Mouse (Mus musculus): ENCODE results near the gene Tiam2. TPM values are rescaled to one million over a fixed set of nuclear protein-coding genes. Genes with fewer than 3 reads are reported as not detected.

The Tiam2 gene
- polyA plus RNA-seq, 1 experiment from 2014 or later: 81.3 TPM

DNA sequence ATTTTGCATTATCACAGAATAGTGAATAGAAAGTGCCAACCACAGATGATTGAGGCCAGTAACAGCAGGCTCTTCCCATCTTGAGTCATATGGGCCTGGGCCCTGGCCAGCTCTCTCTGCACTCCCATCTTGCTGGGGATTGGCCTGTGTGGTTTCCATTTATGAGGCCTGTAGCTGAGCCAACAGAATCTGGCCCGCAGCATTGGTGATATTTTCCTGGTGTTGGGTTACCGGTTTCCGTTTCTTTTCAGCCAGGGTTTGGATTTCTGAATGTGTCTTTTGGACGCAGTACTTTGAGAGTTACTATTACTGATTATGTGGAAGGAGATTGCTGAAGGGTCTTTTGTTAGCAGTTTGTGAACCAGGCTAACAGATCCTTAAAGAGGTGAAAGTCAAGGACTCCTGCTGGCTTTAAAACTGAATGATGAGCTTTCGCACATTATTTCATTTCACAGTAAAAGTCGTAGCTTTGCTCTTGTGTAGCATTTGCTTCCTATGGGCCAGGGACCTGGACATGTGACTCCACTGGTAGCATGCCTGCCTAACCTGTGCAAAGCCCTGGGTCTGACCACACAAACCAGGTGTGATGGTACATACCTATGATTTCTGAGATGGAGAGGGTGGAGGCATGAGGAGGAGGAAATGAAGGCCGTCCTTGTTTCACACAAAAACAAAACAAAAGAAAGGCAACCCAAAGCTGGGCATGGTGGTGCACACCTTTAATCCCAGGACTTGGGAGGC lies 5.5 kb downstream of the Tiam2 start:
- Histone ChIP-seq H3K27ac (ENCODE audit: low read depth, low read length) (peak overlapping the region; percentile 62), H3K4me1 (ENCODE audit: control insufficient read depth, insufficient read depth, low read length) (peaks cover 11% of the 10 kb centered on the region; the same call in 1 of the 2 replicates), H3K27me3 (replicated peaks; ENCODE audit: control insufficient read depth, insufficient read depth, low read length) (peaks cover 8% of the 10 kb centered on the region), H3K4me3 (ENCODE audit: low read depth, low read length) (no peak overlapping the region), H3K4me2 (ENCODE audit: low read length) (peak overlapping the region; percentile 35), H3K9me3 (replicated peaks; ENCODE audit: control insufficient read depth, low read length) (no peaks in the 10 kb centered on the region), H3K36me3 (ENCODE audit: control insufficient read depth, insufficient read depth, low read length) (no peaks in the 10 kb centered on the region), H3K9ac (ENCODE audit: low read length) (no peak overlapping the region)
- ATAC-seq (peak; percentile 83), DNase-seq (ENCODE audit: low spot score) (peak; percentile 88)
- 66% methylated on average over 7 of the region's 7 CpGs for WGBS

DNA sequence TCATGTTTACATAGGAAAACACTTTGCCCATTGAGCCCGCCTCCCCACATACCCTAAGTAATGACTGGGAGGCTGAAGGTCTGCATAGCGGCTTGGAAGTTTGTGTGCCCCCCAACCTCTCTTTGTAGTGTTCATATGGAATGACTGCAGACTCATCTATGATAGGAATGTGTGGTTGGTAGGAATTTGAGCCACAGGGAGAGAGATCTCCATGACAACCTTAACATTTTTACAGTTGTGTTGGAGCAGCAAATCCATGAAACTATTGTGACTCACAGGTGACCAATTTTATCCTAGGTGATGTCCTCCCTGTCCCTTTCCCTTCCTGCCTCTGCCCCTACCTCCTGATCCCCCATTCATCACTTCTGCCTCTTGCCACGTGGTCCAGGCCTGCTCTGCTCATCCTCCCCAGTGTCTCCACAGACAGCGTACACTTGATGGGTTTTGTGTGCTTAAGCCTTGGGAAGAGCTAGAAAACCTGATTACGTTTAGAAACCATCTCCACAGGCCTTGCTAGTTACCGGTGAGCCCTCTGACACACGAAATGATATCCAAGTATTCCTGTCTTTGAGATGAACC lies 9.9 kb downstream of the Tiam2 start:
- H3K4me3 ChIP-seq (ENCODE audit: low read depth, low read length): no peak overlapping the region
- no peak overlapping the region for H3K9ac ChIP-seq (ENCODE audit: low read length)
- H3K9me3 ChIP-seq (replicated peaks; ENCODE audit: control insufficient read depth, low read length): no peaks in the 10 kb centered on the region
- H3K27me3 ChIP-seq (replicated peaks; ENCODE audit: control insufficient read depth, insufficient read depth, low read length): no peaks in the 10 kb centered on the region
- no peak overlapping the region for H3K4me2 ChIP-seq (ENCODE audit: low read length)
- H3K27ac ChIP-seq (ENCODE audit: low read depth, low read length): no peak overlapping the region
- 85% methylated on average over 7 of the region's 7 CpGs for WGBS
- ATAC-seq: no peak
- H3K4me1 ChIP-seq (ENCODE audit: control insufficient read depth, insufficient read depth, low read length): peaks cover 20% of the 10 kb centered on the region
- no peak for DNase-seq (ENCODE audit: low spot score)
- no peaks in the 10 kb centered on the region for H3K36me3 ChIP-seq (ENCODE audit: control insufficient read depth, insufficient read depth, low read length)

DNA sequence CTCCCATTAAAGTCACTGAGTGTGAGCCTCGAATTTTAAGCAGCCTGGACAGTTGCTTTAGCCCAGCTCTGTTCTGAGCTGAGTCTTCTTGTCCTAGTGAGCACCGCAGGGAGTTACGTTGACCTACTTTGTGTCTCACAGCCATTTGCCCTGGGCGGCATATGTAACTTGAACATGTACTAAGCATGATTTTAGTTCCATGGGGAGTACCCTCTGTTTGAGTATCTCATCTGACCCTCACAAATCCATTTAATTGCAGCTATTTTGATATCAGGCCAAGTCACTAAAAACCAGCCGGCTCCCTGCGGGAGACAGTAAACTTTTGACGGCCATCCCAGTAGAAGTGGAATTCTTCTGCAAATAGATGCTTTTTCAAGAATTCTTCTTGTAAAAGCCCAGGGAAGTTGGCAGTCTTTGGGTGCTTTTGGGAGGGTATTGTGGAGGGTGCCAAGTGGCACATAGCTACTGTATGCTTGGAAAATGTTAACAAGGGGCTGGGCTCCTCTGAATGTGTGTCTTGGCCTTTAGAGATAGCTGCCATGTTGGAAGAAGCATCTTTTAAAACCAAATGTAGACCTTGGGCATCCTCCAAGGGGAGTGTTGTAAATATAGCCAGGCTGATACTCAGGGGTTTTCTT lies 10.6 kb downstream of the Tiam2 start:
- DNase-seq (ENCODE audit: low spot score) (peak; percentile 54), ATAC-seq (no peak)
- peaks cover 20% of the 10 kb centered on the region for H3K4me1 ChIP-seq (ENCODE audit: control insufficient read depth, insufficient read depth, low read length)
- no peaks in the 10 kb centered on the region for H3K27me3 ChIP-seq (replicated peaks; ENCODE audit: control insufficient read depth, insufficient read depth, low read length)
- H3K36me3 ChIP-seq (ENCODE audit: control insufficient read depth, insufficient read depth, low read length): no peaks in the 10 kb centered on the region
- peak overlapping the region; percentile 31; the same call in 1 of the 2 replicates for H3K27ac ChIP-seq (ENCODE audit: low read depth, low read length)
- H3K9ac ChIP-seq (ENCODE audit: low read length): no peak overlapping the region
- H3K4me2 ChIP-seq (ENCODE audit: low read length): no peak overlapping the region
- H3K9me3 ChIP-seq (replicated peaks; ENCODE audit: control insufficient read depth, low read length): no peaks in the 10 kb centered on the region
- 75% methylated on average over 7 of the region's 7 CpGs for WGBS
- no peak overlapping the region for H3K4me3 ChIP-seq (ENCODE audit: low read depth, low read length)

DNA sequence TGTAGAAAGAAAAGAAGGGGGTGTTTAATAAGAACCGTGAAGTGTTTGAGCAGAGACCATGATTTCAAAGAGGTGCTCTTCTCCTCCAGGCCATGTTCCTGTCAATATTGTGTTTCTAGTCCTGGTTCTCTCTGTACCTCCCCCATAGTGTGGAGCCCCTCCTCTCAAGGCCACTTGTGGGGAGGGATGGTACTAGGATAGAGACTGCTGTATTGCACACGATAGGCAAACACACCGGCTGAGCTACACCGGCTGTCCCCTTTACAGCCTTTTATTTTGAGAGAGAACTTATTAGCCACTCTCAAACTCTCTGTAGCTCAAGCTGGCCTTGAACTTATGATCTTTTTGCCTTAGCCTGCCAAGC lies 11.1 kb downstream of the Tiam2 start:
- H3K27me3 ChIP-seq (replicated peaks; ENCODE audit: control insufficient read depth, insufficient read depth, low read length): no peaks in the 10 kb centered on the region
- no peak overlapping the region for H3K4me2 ChIP-seq (ENCODE audit: low read length)
- H3K27ac ChIP-seq (ENCODE audit: low read depth, low read length): peak overlapping the region; percentile 31; the same call in 1 of the 2 replicates
- ATAC-seq (no peak), DNase-seq (ENCODE audit: low spot score) (no peak)
- WGBS: 80% methylated on average over 4 of the region's 4 CpGs
- peaks cover 20% of the 10 kb centered on the region for H3K4me1 ChIP-seq (ENCODE audit: control insufficient read depth, insufficient read depth, low read length)
- H3K36me3 ChIP-seq (ENCODE audit: control insufficient read depth, insufficient read depth, low read length): no peaks in the 10 kb centered on the region
- no peak overlapping the region for H3K4me3 ChIP-seq (ENCODE audit: low read depth, low read length)
- H3K9ac ChIP-seq (ENCODE audit: low read length): no peak overlapping the region
- H3K9me3 ChIP-seq (replicated peaks; ENCODE audit: control insufficient read depth, low read length): no peaks in the 10 kb centered on the region

DNA sequence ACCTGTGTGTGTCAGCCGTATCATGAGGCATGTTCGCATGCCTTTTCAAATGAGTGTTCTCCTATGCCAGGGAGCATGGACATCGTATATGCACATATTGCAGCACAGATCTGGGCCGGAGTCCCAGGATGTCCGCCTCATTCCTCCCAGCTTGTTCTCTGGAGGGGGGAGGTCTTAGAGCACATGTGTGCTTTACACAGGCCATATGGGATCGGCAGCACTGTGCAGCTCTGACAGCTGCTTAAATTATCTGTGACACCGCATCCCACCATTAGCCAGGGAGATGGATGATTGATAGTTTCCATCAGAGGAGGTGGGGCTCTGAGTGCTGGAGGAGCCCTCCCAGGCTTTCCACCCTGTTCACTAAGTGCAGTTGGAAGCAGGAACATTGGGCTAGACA lies 12.4 kb downstream of the Tiam2 start:
- peak; percentile 76 for DNase-seq (ENCODE audit: low spot score)

DNA sequence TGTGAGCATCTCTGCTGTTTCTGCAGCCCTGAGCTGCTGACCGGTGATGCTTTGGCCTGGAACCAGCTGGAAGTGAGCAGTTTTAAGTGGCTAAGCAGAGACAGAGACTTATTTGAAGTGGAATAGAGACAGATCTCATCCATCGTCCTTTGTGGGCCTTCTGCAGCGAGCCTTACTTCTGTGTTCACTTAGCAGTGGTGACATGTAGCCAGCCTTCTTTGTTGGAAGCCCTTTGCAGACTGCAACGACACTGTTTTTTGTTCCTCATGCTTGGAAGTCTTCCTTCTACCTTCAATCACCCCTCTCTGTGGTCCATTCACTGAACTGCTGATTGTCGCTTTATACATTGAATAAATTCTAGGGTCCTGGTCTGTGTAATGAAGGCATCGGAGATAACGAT lies 18.5 kb downstream of the Tiam2 start:
- H3K9me3 ChIP-seq (replicated peaks; ENCODE audit: control insufficient read depth, low read length): no peaks in the 10 kb centered on the region
- WGBS: 27% methylated on average over 7 of the region's 7 CpGs
- H3K36me3 ChIP-seq (ENCODE audit: control insufficient read depth, insufficient read depth, low read length): no peaks in the 10 kb centered on the region
- 0 out of 2 replicates have a peak overlapping the region, but pooled peaks have one; percentile 3 for H3K4me2 ChIP-seq (ENCODE audit: low read length)
- ATAC-seq: peak; percentile 4; the same call in 1 of the 2 replicates
- H3K9ac ChIP-seq (ENCODE audit: low read length): peak overlapping the region; percentile 41
- H3K27me3 ChIP-seq (replicated peaks; ENCODE audit: control insufficient read depth, insufficient read depth, low read length): no peaks in the 10 kb centered on the region
- no peak for DNase-seq (ENCODE audit: low spot score)
- H3K4me1 ChIP-seq (ENCODE audit: control insufficient read depth, insufficient read depth, low read length): peaks cover 12% of the 10 kb centered on the region
- H3K4me3 ChIP-seq (ENCODE audit: low read depth, low read length): no peak overlapping the region
- H3K27ac ChIP-seq (ENCODE audit: low read depth, low read length): peak overlapping the region; percentile 33; the same call in 1 of the 2 replicates

More for the DNA sequence above, 12.4 kb downstream of the Tiam2 start:
- Histone ChIP-seq H3K4me1 (ENCODE audit: control insufficient read depth, insufficient read depth, low read length) (peaks cover 20% of the 10 kb centered on the region), H3K27me3 (replicated peaks; ENCODE audit: control insufficient read depth, insufficient read depth, low read length) (no peaks in the 10 kb centered on the region), H3K4me2 (ENCODE audit: low read length) (0 out of 2 replicates have a peak overlapping the region, but pooled peaks have one; percentile 9), H3K27ac (ENCODE audit: low read depth, low read length) (peak overlapping the region; percentile 48; the same call in 1 of the 2 replicates), H3K9me3 (replicated peaks; ENCODE audit: control insufficient read depth, low read length) (no peaks in the 10 kb centered on the region), H3K9ac (ENCODE audit: low read length) (no peak overlapping the region), H3K4me3 (ENCODE audit: low read depth, low read length) (no peak overlapping the region), H3K36me3 (ENCODE audit: control insufficient read depth, insufficient read depth, low read length) (no peaks in the 10 kb centered on the region)
- 65% methylated on average over 7 of the region's 7 CpGs for WGBS
- ATAC-seq: peak; percentile 91

DNA sequence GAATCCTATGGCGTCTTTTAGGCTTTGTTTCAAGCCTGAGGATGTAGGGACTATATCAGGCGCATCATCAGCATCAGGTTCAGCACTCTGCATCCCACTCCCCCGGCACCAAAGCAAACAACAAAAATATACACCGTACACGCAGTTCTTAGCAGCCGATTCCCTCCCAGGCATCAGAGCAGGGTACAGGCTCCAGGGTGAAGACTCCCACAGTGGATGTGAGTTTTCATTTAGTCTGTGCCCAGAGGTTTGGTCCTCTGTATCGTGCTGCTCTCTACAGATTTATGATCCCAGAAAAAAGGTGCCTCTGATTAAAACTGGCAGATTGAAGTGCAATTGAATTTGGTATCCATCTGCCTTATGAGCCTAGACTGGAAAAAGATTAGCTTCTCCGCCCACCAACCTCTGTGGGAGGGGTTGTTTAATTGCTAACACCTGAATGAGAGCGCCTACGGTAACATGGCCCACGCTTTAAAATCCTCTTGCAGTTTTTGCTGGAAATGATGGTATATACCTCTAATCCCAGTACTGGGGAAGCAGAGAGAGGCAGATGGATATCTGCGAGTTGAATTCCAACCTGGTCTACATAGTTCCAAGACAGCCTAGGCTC lies 19.0 kb downstream of the Tiam2 start:
- ATAC-seq: peak; percentile 42; the same call in 1 of the 2 replicates
- Histone ChIP-seq H3K27ac (ENCODE audit: low read depth, low read length) (0 out of 2 replicates have a peak overlapping the region, but pooled peaks have one; percentile 9), H3K36me3 (ENCODE audit: control insufficient read depth, insufficient read depth, low read length) (no peaks in the 10 kb centered on the region), H3K4me1 (ENCODE audit: control insufficient read depth, insufficient read depth, low read length) (peaks cover 12% of the 10 kb centered on the region), H3K9me3 (replicated peaks; ENCODE audit: control insufficient read depth, low read length) (no peaks in the 10 kb centered on the region), H3K9ac (ENCODE audit: low read length) (peak overlapping the region; percentile 41), H3K4me2 (ENCODE audit: low read length) (0 out of 2 replicates have a peak overlapping the region, but pooled peaks have one; percentile 3), H3K4me3 (ENCODE audit: low read depth, low read length) (no peak overlapping the region), H3K27me3 (replicated peaks; ENCODE audit: control insufficient read depth, insufficient read depth, low read length) (no peaks in the 10 kb centered on the region)
- 61% methylated on average over 12 of the region's 12 CpGs for WGBS
- no peak for DNase-seq (ENCODE audit: low spot score)

DNA sequence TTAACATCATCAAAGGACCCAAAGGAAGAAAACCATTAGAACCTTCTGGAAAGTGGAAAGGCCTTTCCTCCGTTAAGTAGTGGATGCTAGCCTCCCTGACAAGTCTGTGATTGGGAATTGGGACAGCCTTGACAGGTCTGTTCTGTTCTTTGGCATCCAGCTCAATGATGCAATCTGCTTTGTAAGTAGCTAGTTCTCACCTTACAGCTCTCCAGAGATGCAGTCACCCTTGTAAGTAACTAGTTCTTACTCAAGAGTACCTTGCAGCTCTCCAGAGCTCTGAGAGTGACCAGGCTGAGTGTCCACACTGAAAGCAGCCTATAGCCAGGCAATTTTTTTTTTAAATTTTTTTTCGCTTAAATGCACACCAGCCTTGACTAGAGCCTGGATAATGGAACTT lies 21.4 kb downstream of the Tiam2 start:
- no peak for DNase-seq (ENCODE audit: low spot score)
- Histone ChIP-seq H3K4me3 (ENCODE audit: low read depth, low read length) (no peak overlapping the region), H3K4me1 (ENCODE audit: control insufficient read depth, insufficient read depth, low read length) (peaks cover 14% of the 10 kb centered on the region), H3K36me3 (ENCODE audit: control insufficient read depth, insufficient read depth, low read length) (no peaks in the 10 kb centered on the region), H3K4me2 (ENCODE audit: low read length) (no peak overlapping the region), H3K9ac (ENCODE audit: low read length) (no peak overlapping the region), H3K27me3 (replicated peaks; ENCODE audit: control insufficient read depth, insufficient read depth, low read length) (no peaks in the 10 kb centered on the region), H3K9me3 (replicated peaks; ENCODE audit: control insufficient read depth, low read length) (no peaks in the 10 kb centered on the region), H3K27ac (ENCODE audit: low read depth, low read length) (no peak overlapping the region)
- 67% methylated on average over 2 of the region's 2 CpGs for WGBS
- no peak for ATAC-seq

Data from forebrain, embryonic 14.5 days (tissue).